Mouse (Mus musculus): ENCODE results near the gene Crybg2. TPM values are rescaled to one million over a fixed set of nuclear protein-coding genes. Genes with fewer than 3 reads are reported as not detected.

Gene Crybg2
- total and polyA plus RNA-seq, 3 experiments = 0.46 to 0.60 TPM; not detected in 1

- Histone ChIP-seq H3K9me3 (replicated peaks) (peaks cover 13% of the 10 kb centered on the region), H3K27me3 (ENCODE audit: insufficient read depth, low read length) (peaks cover 43% of the 10 kb centered on the region), H3K36me3 (replicated peaks) (no peaks in the 10 kb centered on the region), H3K4me3 (ENCODE audit: low read depth, low read length) (no peak overlapping the region), H3K4me1 (ENCODE audit: insufficient read depth, low read depth, low read length) (no peaks in the 10 kb centered on the region)
- TF ChIP-seq GATA1 (IDR thresholded peaks at IDR 0.05; ENCODE audit: borderline replicate concordance, low read length) (no peak), GATA2 (IDR thresholded peaks at IDR 0.05; ENCODE audit: borderline replicate concordance, low read depth, low read length) (no peak), TAL1 (conservative IDR thresholded peaks at IDR 0.05; ENCODE audit: low read depth, low read length) (no peak), CTCF (IDR thresholded peaks at IDR 0.05; ENCODE audit: low read depth, low read length) (no peak), POLR2AphosphoS5 (IDR thresholded peaks at IDR 0.05; ENCODE audit: insufficient replicate concordance, low read depth, low read length) (no peak)
- DNase-seq (ENCODE audit: low spot score) (no peak), ATAC-seq (ENCODE audit: extremely low read depth, insufficient number of reproducible peaks, low FRiP score, poor library complexity, severe bottlenecking) (no peak)
Observed at GRCm38 (mm10) chr4:134017201-134017865, 43.3 kb upstream of the Crybg2 start.

- Histone ChIP-seq H3K36me3 (replicated peaks) (no peaks in the 10 kb centered on the region), H3K4me1 (ENCODE audit: insufficient read depth, low read depth, low read length) (no peaks in the 10 kb centered on the region), H3K9me3 (replicated peaks) (peaks cover 13% of the 10 kb centered on the region), H3K27me3 (ENCODE audit: insufficient read depth, low read length) (peaks cover 38% of the 10 kb centered on the region), H3K4me3 (ENCODE audit: low read depth, low read length) (no peak overlapping the region)
- ATAC-seq (ENCODE audit: extremely low read depth, insufficient number of reproducible peaks, low FRiP score, poor library complexity, severe bottlenecking) (no peak), DNase-seq (ENCODE audit: low spot score) (no peak)
- TF ChIP-seq POLR2AphosphoS5 (IDR thresholded peaks at IDR 0.05; ENCODE audit: insufficient replicate concordance, low read depth, low read length) (no peak), TAL1 (conservative IDR thresholded peaks at IDR 0.05; ENCODE audit: low read depth, low read length) (no peak), GATA1 (IDR thresholded peaks at IDR 0.05; ENCODE audit: borderline replicate concordance, low read length) (no peak), GATA2 (IDR thresholded peaks at IDR 0.05; ENCODE audit: borderline replicate concordance, low read depth, low read length) (no peak), CTCF (IDR thresholded peaks at IDR 0.05; ENCODE audit: low read depth, low read length) (no peak)
Observed at GRCm38 (mm10) chr4:134018038-134018778, 42.4 kb upstream of the Crybg2 start.

- H3K9me3 ChIP-seq (replicated peaks) = peaks cover 13% of the 10 kb centered on the region
- no peaks in the 10 kb centered on the region for H3K4me1 ChIP-seq (ENCODE audit: insufficient read depth, low read depth, low read length)
- H3K36me3 ChIP-seq (replicated peaks) = no peaks in the 10 kb centered on the region
- DNase-seq (ENCODE audit: low spot score) = no peak
- H3K27me3 ChIP-seq (ENCODE audit: insufficient read depth, low read length) = peaks cover 37% of the 10 kb centered on the region
- H3K4me3 ChIP-seq (ENCODE audit: low read depth, low read length) = no peak within 1 kb of the TSS
- TF ChIP-seq GATA1 (IDR thresholded peaks at IDR 0.05; ENCODE audit: borderline replicate concordance, low read length) = no peak
- no peak for TF ChIP-seq TAL1 (conservative IDR thresholded peaks at IDR 0.05; ENCODE audit: low read depth, low read length)
- no peak for TF ChIP-seq POLR2AphosphoS5 (IDR thresholded peaks at IDR 0.05; ENCODE audit: insufficient replicate concordance, low read depth, low read length)
- TF ChIP-seq GATA2 (IDR thresholded peaks at IDR 0.05; ENCODE audit: borderline replicate concordance, low read depth, low read length) = no peak
- no peak for TF ChIP-seq CTCF (IDR thresholded peaks at IDR 0.05; ENCODE audit: low read depth, low read length)
- ATAC-seq (ENCODE audit: extremely low read depth, insufficient number of reproducible peaks, low FRiP score, poor library complexity, severe bottlenecking) = no peak
Observed at GRCm38 (mm10) chr4:134018779-134019145, 41.9 kb upstream of the Crybg2 start, which contains the start of gene Lin28a. TSS of gene Lin28a (minus strand) at chr4:134018841.

DNA sequence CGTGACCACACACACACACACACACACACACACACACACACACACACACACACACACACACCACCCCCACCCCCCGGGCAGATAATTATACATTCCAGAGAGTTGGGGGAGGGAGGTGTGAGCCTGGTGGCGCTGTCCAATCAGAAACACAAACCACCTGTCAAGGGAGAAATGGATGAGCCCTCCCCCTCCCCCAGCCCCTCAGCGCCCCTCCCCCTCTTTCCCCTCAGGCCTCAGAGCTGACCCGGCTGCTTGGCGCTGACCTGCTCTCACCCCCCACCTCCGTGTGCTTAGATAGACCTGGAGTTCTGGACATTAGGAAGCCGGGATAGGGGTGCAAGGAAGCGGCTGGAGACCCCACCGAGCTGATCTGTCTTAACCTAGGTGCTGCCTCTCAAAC lies 41.4 kb upstream of the Crybg2 start:
- H3K27me3 ChIP-seq (ENCODE audit: insufficient read depth, low read length) = peaks cover 37% of the 10 kb centered on the region
- ATAC-seq (ENCODE audit: extremely low read depth, insufficient number of reproducible peaks, low FRiP score, poor library complexity, severe bottlenecking) (no peak), DNase-seq (ENCODE audit: low spot score) (no peak)
- H3K9me3 ChIP-seq (replicated peaks) = peaks cover 13% of the 10 kb centered on the region
- TF ChIP-seq GATA2 (IDR thresholded peaks at IDR 0.05; ENCODE audit: borderline replicate concordance, low read depth, low read length) (no peak), GATA1 (IDR thresholded peaks at IDR 0.05; ENCODE audit: borderline replicate concordance, low read length) (no peak), TAL1 (conservative IDR thresholded peaks at IDR 0.05; ENCODE audit: low read depth, low read length) (no peak), POLR2AphosphoS5 (IDR thresholded peaks at IDR 0.05; ENCODE audit: insufficient replicate concordance, low read depth, low read length) (no peak), CTCF (IDR thresholded peaks at IDR 0.05; ENCODE audit: low read depth, low read length) (no peak)
- H3K4me3 ChIP-seq (ENCODE audit: low read depth, low read length) = no peak overlapping the region
- H3K36me3 ChIP-seq (replicated peaks) = no peaks in the 10 kb centered on the region
- no peaks in the 10 kb centered on the region for H3K4me1 ChIP-seq (ENCODE audit: insufficient read depth, low read depth, low read length)

DNA sequence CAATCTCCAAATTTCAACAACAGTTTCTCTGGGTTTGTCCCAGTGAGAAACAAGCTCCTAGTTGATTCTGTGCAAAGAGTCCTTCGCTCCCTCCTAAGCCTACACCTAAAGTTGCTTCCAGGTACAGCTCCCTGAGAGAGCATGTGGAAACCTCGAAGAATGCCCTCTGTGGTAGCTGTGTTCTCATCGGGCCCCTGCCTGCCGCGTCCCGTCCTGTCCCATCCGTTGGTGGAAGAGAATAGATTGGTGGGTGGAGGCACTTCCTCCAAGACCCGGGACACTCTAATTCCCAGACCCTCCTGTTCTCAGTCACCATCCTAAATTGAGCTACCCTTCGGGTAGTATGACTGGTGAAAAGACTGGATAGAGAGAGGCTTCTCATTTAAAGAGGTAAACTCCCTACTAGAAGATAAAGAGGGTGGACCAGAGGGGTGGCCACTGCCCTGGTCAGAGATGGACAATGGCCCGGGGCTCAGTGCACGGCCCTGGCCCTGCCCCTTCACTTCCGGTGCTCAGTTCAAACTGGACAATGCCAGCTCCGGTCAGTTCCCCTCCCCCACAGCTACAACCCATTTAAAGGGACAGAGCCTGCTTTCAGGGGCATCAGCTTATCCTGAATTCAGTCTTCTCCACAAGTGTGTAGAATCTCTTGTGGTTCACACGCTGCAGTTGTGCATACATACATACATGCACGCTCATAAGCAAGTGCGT lies 40.8 kb upstream of the Crybg2 start:
- Histone ChIP-seq H3K36me3 (replicated peaks) (no peaks in the 10 kb centered on the region), H3K9me3 (replicated peaks) (peaks cover 13% of the 10 kb centered on the region), H3K4me1 (ENCODE audit: insufficient read depth, low read depth, low read length) (no peaks in the 10 kb centered on the region), H3K27me3 (ENCODE audit: insufficient read depth, low read length) (peaks cover 36% of the 10 kb centered on the region), H3K4me3 (ENCODE audit: low read depth, low read length) (no peak overlapping the region)
- ATAC-seq (ENCODE audit: extremely low read depth, insufficient number of reproducible peaks, low FRiP score, poor library complexity, severe bottlenecking) (no peak), DNase-seq (ENCODE audit: low spot score) (no peak)
- TF ChIP-seq GATA1 (IDR thresholded peaks at IDR 0.05; ENCODE audit: borderline replicate concordance, low read length) (no peak), GATA2 (IDR thresholded peaks at IDR 0.05; ENCODE audit: borderline replicate concordance, low read depth, low read length) (no peak), CTCF (IDR thresholded peaks at IDR 0.05; ENCODE audit: low read depth, low read length) (no peak), TAL1 (conservative IDR thresholded peaks at IDR 0.05; ENCODE audit: low read depth, low read length) (no peak), POLR2AphosphoS5 (IDR thresholded peaks at IDR 0.05; ENCODE audit: insufficient replicate concordance, low read depth, low read length) (no peak)

DNA sequence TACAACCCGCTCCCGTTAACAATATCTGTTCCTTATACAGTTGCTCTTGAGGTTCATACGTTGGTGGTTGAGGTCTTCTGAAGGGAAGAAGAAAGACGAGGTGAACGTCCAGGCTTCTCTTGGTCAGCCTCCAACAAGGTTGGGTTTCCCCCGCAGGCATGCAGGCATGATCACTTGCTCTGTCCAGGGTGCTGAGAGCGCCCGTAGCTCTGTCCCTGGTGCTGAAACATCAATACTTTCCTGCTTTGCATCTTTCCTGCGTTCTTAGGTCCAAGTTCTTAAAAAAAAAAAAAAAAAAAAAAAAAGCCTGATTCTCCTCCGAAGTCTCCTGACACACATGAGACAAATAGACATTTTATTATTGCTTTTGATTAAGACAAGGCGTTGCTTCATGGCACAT lies 40.0 kb upstream of the Crybg2 start:
- peaks cover 32% of the 10 kb centered on the region for H3K27me3 ChIP-seq (ENCODE audit: insufficient read depth, low read length)
- no peaks in the 10 kb centered on the region for H3K36me3 ChIP-seq (replicated peaks)
- no peak for ATAC-seq (ENCODE audit: extremely low read depth, insufficient number of reproducible peaks, low FRiP score, poor library complexity, severe bottlenecking)
- peak; percentile 23 for DNase-seq (ENCODE audit: low spot score)
- TF ChIP-seq GATA1 (IDR thresholded peaks at IDR 0.05; ENCODE audit: borderline replicate concordance, low read length) (no peak), CTCF (IDR thresholded peaks at IDR 0.05; ENCODE audit: low read depth, low read length) (no peak), GATA2 (IDR thresholded peaks at IDR 0.05; ENCODE audit: borderline replicate concordance, low read depth, low read length) (no peak), POLR2AphosphoS5 (IDR thresholded peaks at IDR 0.05; ENCODE audit: insufficient replicate concordance, low read depth, low read length) (no peak), TAL1 (conservative IDR thresholded peaks at IDR 0.05; ENCODE audit: low read depth, low read length) (no peak)
- H3K4me3 ChIP-seq (ENCODE audit: low read depth, low read length) = no peak overlapping the region
- H3K9me3 ChIP-seq (replicated peaks) = peaks cover 13% of the 10 kb centered on the region
- H3K4me1 ChIP-seq (ENCODE audit: insufficient read depth, low read depth, low read length) = no peaks in the 10 kb centered on the region
